Mouse (Mus musculus): ENCODE data around the gene Cdt1. TPM values are rescaled to one million over a fixed set of nuclear protein-coding genes. Genes with fewer than 3 reads are reported as not detected.
A peak's percentile ranks its signal among the peaks of the same experiment; 100 is the strongest.

The Cdt1 gene
- polyA plus RNA-seq, 1 experiment from 2014 or later: 24.5 TPM

GRCm38 (mm10) chr8:122593783-122594507 is 26.1 kb downstream of the Cdt1 start:
- Histone ChIP-seq H3K27me3 (no peaks in the 10 kb centered on the region), H3K4me3 (no peak overlapping the region), H3K4me2 (no peak overlapping the region), H3K36me3 (no peaks in the 10 kb centered on the region), H3K27ac (no peak overlapping the region), H3K9me3 (replicated peaks) (no peaks in the 10 kb centered on the region), H3K9ac (no peak overlapping the region), H3K4me1 (replicated peaks) (no peaks in the 10 kb centered on the region)
- WGBS: 73% methylated on average over 19 of the region's 19 CpGs
- no peak for ATAC-seq (replicated peaks; ENCODE audit: insufficient number of reproducible peaks, insufficient read depth, low FRiP score, low read depth)

GRCm38 (mm10) chr8:122596031-122596430 is 28.2 kb downstream of the Cdt1 start:
- no peak overlapping the region for H3K4me2 ChIP-seq
- no peak overlapping the region for H3K4me3 ChIP-seq
- H3K9me3 ChIP-seq (replicated peaks): no peaks in the 10 kb centered on the region
- no peaks in the 10 kb centered on the region for H3K4me1 ChIP-seq (replicated peaks)
- no peaks in the 10 kb centered on the region for H3K36me3 ChIP-seq
- H3K27me3 ChIP-seq: no peaks in the 10 kb centered on the region
- WGBS: 54% methylated on average over 4 of the region's 4 CpGs
- no peak overlapping the region for H3K9ac ChIP-seq
- ATAC-seq (replicated peaks; ENCODE audit: insufficient number of reproducible peaks, insufficient read depth, low FRiP score, low read depth): no peak
- no peak overlapping the region for H3K27ac ChIP-seq

GRCm38 (mm10) chr8:122600666-122601065 is 32.9 kb downstream of the Cdt1 start:
- Histone ChIP-seq H3K9me3 (replicated peaks) (no peaks in the 10 kb centered on the region), H3K27me3 (no peaks in the 10 kb centered on the region), H3K4me3 (no peak overlapping the region), H3K27ac (no peak overlapping the region), H3K4me2 (no peak overlapping the region), H3K36me3 (no peaks in the 10 kb centered on the region), H3K9ac (no peak overlapping the region), H3K4me1 (replicated peaks) (peaks cover 12% of the 10 kb centered on the region)
- 90% methylated on average over 9 of the region's 9 CpGs for whole genome bisulfite sequencing
- ATAC-seq (replicated peaks; ENCODE audit: insufficient number of reproducible peaks, insufficient read depth, low FRiP score, low read depth): no peak

- H3K27me3 ChIP-seq: no peaks in the 10 kb centered on the region
- H3K4me1 ChIP-seq (replicated peaks): peaks cover 12% of the 10 kb centered on the region
- no peaks in the 10 kb centered on the region for H3K9me3 ChIP-seq (replicated peaks)
- H3K36me3 ChIP-seq: no peaks in the 10 kb centered on the region
- 0 out of 2 replicates have a peak overlapping the region, but pooled peaks have one; percentile 21 for H3K4me2 ChIP-seq
- 38% methylated on average over 1 of the region's 1 CpGs for WGBS
- no peak for ATAC-seq (replicated peaks; ENCODE audit: insufficient number of reproducible peaks, insufficient read depth, low FRiP score, low read depth)
- H3K9ac ChIP-seq: no peak overlapping the region
- peak overlapping the region; percentile 47; the same call in 1 of the 2 replicates for H3K27ac ChIP-seq
- no peak overlapping the region for H3K4me3 ChIP-seq
Measured at GRCm38 (mm10) chr8:122604640-122605039, 36.8 kb downstream of the Cdt1 start.

GRCm38 (mm10) chr8:122605367-122605766 is 37.6 kb downstream of the Cdt1 start:
- Histone ChIP-seq H3K27me3 (no peaks in the 10 kb centered on the region), H3K4me1 (replicated peaks) (peaks cover 17% of the 10 kb centered on the region), H3K9ac (no peak overlapping the region), H3K36me3 (no peaks in the 10 kb centered on the region), H3K27ac (peak overlapping the region; percentile 47; the same call in 1 of the 2 replicates), H3K4me2 (peak overlapping the region; percentile 21; the same call in 1 of the 2 replicates), H3K9me3 (replicated peaks) (no peaks in the 10 kb centered on the region), H3K4me3 (no peak overlapping the region)
- ATAC-seq (replicated peaks; ENCODE audit: insufficient number of reproducible peaks, insufficient read depth, low FRiP score, low read depth): no peak
- 54% methylated on average over 4 of the region's 4 CpGs for WGBS

- Histone ChIP-seq H3K4me3 (no peak overlapping the region), H3K9ac (no peak overlapping the region), H3K27me3 (no peaks in the 10 kb centered on the region), H3K27ac (no peak overlapping the region), H3K9me3 (replicated peaks) (no peaks in the 10 kb centered on the region), H3K36me3 (no peaks in the 10 kb centered on the region), H3K4me1 (replicated peaks) (peaks cover 24% of the 10 kb centered on the region), H3K4me2 (no peak overlapping the region)
- no peak for ATAC-seq (replicated peaks; ENCODE audit: insufficient number of reproducible peaks, insufficient read depth, low FRiP score, low read depth)
- 86% methylated on average over 11 of the region's 12 CpGs for WGBS
Measured at GRCm38 (mm10) chr8:122606810-122607209, 39.0 kb downstream of the Cdt1 start.

- no peak overlapping the region for H3K4me3 ChIP-seq
Measured at GRCm38 (mm10) chr8:122610209-122610608, 42.4 kb downstream of the Cdt1 start.

GRCm38 (mm10) chr8:122610612-122611277 is 42.9 kb downstream of the Cdt1 start:
- H3K4me2 ChIP-seq: peak overlapping the region; percentile 96
- H3K9ac ChIP-seq: peak overlapping the region; percentile 74
- H3K9me3 ChIP-seq (replicated peaks): no peaks in the 10 kb centered on the region
- peak overlapping the region; percentile 83 for H3K27ac ChIP-seq
- no peaks in the 10 kb centered on the region for H3K27me3 ChIP-seq
- H3K4me1 ChIP-seq (replicated peaks): peaks cover 23% of the 10 kb centered on the region
- H3K36me3 ChIP-seq: 0 out of 2 replicates have a peak, but pooled peaks cover 3% of the 10 kb centered on the region
- H3K4me3 ChIP-seq: peak overlapping the region; percentile 84
- 2% methylated on average over 20 of the region's 20 CpGs for WGBS
- no peak; the same call in 1 of the 2 replicates for ATAC-seq (replicated peaks; ENCODE audit: insufficient number of reproducible peaks, insufficient read depth, low FRiP score, low read depth)

More at GRCm38 (mm10) chr8:122610209-122610608, 42.4 kb downstream of the Cdt1 start:
- Histone ChIP-seq H3K4me1 (replicated peaks) (peaks cover 26% of the 10 kb centered on the region), H3K36me3 (0 out of 2 replicates have a peak, but pooled peaks cover 3% of the 10 kb centered on the region), H3K27me3 (no peaks in the 10 kb centered on the region), H3K27ac (peak overlapping the region; percentile 4; the same call in 1 of the 2 replicates), H3K4me2 (peak overlapping the region; percentile 96), H3K9ac (no peak overlapping the region), H3K9me3 (replicated peaks) (no peaks in the 10 kb centered on the region)
- WGBS: 57% methylated on average over 4 of the region's 4 CpGs
- no peak for ATAC-seq (replicated peaks; ENCODE audit: insufficient number of reproducible peaks, insufficient read depth, low FRiP score, low read depth)

GRCm38 (mm10) chr8:122611295-122612133 is 43.7 kb downstream of the Cdt1 start, which contains the start of the genes Galns and Trappc2l:
Gene Galns (minus strand): TSS chr8:122611463.
Gene Trappc2l (plus strand): TSS chr8:122611640.
- under 1% methylated on average over 57 of the region's 57 CpGs for WGBS
- peak; percentile 99 for ATAC-seq (replicated peaks; ENCODE audit: insufficient number of reproducible peaks, insufficient read depth, low FRiP score, low read depth)

GRCm38 (mm10) chr8:122616181-122616905 is 48.5 kb downstream of the Cdt1 start:
- ATAC-seq (replicated peaks; ENCODE audit: insufficient number of reproducible peaks, insufficient read depth, low FRiP score, low read depth): no peak
- Histone ChIP-seq H3K27ac (no peak overlapping the region), H3K36me3 (0 out of 2 replicates have a peak, but pooled peaks cover 3% of the 10 kb centered on the region), H3K4me3 (no peak overlapping the region), H3K4me2 (no peak overlapping the region), H3K4me1 (replicated peaks) (peaks cover 24% of the 10 kb centered on the region), H3K27me3 (no peaks in the 10 kb centered on the region), H3K9me3 (replicated peaks) (no peaks in the 10 kb centered on the region), H3K9ac (no peak overlapping the region)
- 58% methylated on average over 9 of the region's 9 CpGs for WGBS

More at GRCm38 (mm10) chr8:122611295-122612133, 43.7 kb downstream of the Cdt1 start, which contains the start of the genes Galns and Trappc2l:
- peak within 1 kb of the TSS; percentile 96 for H3K4me2 ChIP-seq
- H3K9ac ChIP-seq: peak within 1 kb of the TSS; percentile 74
- H3K4me1 ChIP-seq (replicated peaks): peaks cover 30% of the 10 kb centered on the region
- peak within 1 kb of the TSS; percentile 84 for H3K4me3 ChIP-seq
- no peaks in the 10 kb centered on the region for H3K9me3 ChIP-seq (replicated peaks)
- H3K36me3 ChIP-seq: 0 out of 2 replicates have a peak, but pooled peaks cover 3% of the 10 kb centered on the region
- H3K27me3 ChIP-seq: no peaks in the 10 kb centered on the region
- H3K27ac ChIP-seq: peak within 1 kb of the TSS; percentile 83

Data from heart, embryonic 15.5 days (tissue).